Mouse (Mus musculus) urinary bladder, postnatal 14 days (tissue): ENCODE results near the gene Fibin.

Experiments
- DNase-seq: peaks from one replicate; pipeline ENCODE4 v3.0.0; 2021; ENCODE audit warnings: low spot score

Gene Fibin

GRCm38 (mm10) chr2:110362432-110363283 lies at the start of gene Fibin:
Fibin (minus strand) TSS chr2:110363183.
- DNase-seq = peak; percentile 58

- DNase-seq = no peak
Observed at GRCm38 (mm10) chr2:110411428-110411827, 48.4 kb upstream of the Fibin start.

- DNase-seq = no peak
Observed at GRCm38 (mm10) chr2:110408757-110409156, 45.8 kb upstream of the Fibin start.

- DNase-seq = no peak
Observed at GRCm38 (mm10) chr2:110392714-110393336, 29.8 kb upstream of the Fibin start.

- DNase-seq = no peak
Observed at GRCm38 (mm10) chr2:110390736-110391409, 27.9 kb upstream of the Fibin start.

GRCm38 (mm10) chr2:110379811-110380210 lies 16.8 kb upstream of the Fibin start:
- DNase-seq = no peak

- DNase-seq = no peak
Observed at GRCm38 (mm10) chr2:110376660-110377059, 13.7 kb upstream of the Fibin start.

- no peak for DNase-seq
Observed at GRCm38 (mm10) chr2:110375475-110375874, 12.5 kb upstream of the Fibin start.

- DNase-seq = no peak
Observed at GRCm38 (mm10) chr2:110373186-110373585, 10.2 kb upstream of the Fibin start.

GRCm38 (mm10) chr2:110367382-110367887 lies 4.5 kb upstream of the Fibin start:
- DNase-seq = no peak

GRCm38 (mm10) chr2:110365401-110365800 lies 2.4 kb upstream of the Fibin start:
- no peak for DNase-seq

GRCm38 (mm10) chr2:110363855-110364254 lies 872 bp upstream of the Fibin start:
- no peak for DNase-seq

GRCm38 (mm10) chr2:110353302-110353970 lies 9.5 kb downstream of the Fibin start:
- DNase-seq = no peak

GRCm38 (mm10) chr2:110351843-110352251 lies 11.1 kb downstream of the Fibin start:
- no peak for DNase-seq

- no peak for DNase-seq
Observed at GRCm38 (mm10) chr2:110351406-110351805, 11.6 kb downstream of the Fibin start.

GRCm38 (mm10) chr2:110328953-110329352 lies 34.0 kb downstream of the Fibin start:
- DNase-seq = no peak

- no peak for DNase-seq
Observed at GRCm38 (mm10) chr2:110319949-110320348, 43.0 kb downstream of the Fibin start.

GRCm38 (mm10) chr2:110319266-110319665 lies 43.7 kb downstream of the Fibin start:
- DNase-seq = no peak

GRCm38 (mm10) chr2:110318719-110319118 lies 44.3 kb downstream of the Fibin start:
- no peak for DNase-seq

GRCm38 (mm10) chr2:110316116-110316883 lies 46.7 kb downstream of the Fibin start:
- DNase-seq = no peak

GRCm38 (mm10) chr2:110314509-110315155 lies 48.4 kb downstream of the Fibin start, which contains the start of gene Bbox1:
Bbox1 (minus strand) TSS chr2:110314560.
- peak; percentile 56 for DNase-seq
